ENCODE assay signal across 11 mouse cellular contexts in genomic region chr15:78711935-78712334, GRCm38 (mm10). TPM values are rescaled to one million over a fixed set of nuclear protein-coding genes. Genes with fewer than 3 reads are reported as not detected.
A peak's percentile ranks its signal among the peaks of the same experiment; 100 is the strongest.
DNase-seq lines count a peak whose midpoint lies in the region; ATAC-seq and TF ChIP-seq lines count a peak whose summit lies in the region.
"Had no signal": no experiment of that assay in that cellular context is flagged by ENCODE, and none has a peak within 500 bp of the region (broad histone marks: within the 10 kb centered on the region; RNA-seq: fewer than 3 reads in every experiment).

No protein-coding gene starts in this region.

- ATAC-seq in forebrain, embryonic 14.5 days: peak; percentile 14; the same call in 1 of the 2 replicates
- ATAC-seq in forebrain, embryonic 12.5 days (ENCODE audit: low FRiP score): no peak
- ATAC-seq in neural tube, embryonic 15.5 days (ENCODE audit: low FRiP score): no peak

- no peak overlapping the region for H3K9ac ChIP-seq in forebrain, embryonic 14.5 days (ENCODE audit: low read length)
- H3K9ac ChIP-seq in forebrain, embryonic 12.5 days: no peak overlapping the region
- no peak overlapping the region for H3K9ac ChIP-seq in neural tube, embryonic 15.5 days (replicated peaks)

- no peak for DNase-seq in forebrain, embryonic 14.5 days (ENCODE audit: low spot score)
- DNase-seq in frontal cortex, postnatal 36 days (ENCODE audit: low spot score in 2 of 2): peak; percentile 86 to 87
- peak; percentile 69 to 83 for DNase-seq in left cerebral cortex, adult 2 months (ENCODE audit: extremely low spot score in 1 of 2, low spot score in 2 of 2)
- DNase-seq in urinary bladder, adult 18-20 months (ENCODE audit: low spot score in 2 of 2): no peak
- no peak for DNase-seq in kidney, postnatal 14 days
- no peak for DNase-seq in heart, postnatal 25 days (ENCODE audit: low spot score)
- DNase-seq: kidney, adult 8-10 months had no signal

- H3K36me3 ChIP-seq in forebrain, embryonic 14.5 days (ENCODE audit: control insufficient read depth, insufficient read depth, low read length): no peaks in the 10 kb centered on the region
- H3K36me3 ChIP-seq in forebrain, embryonic 12.5 days (replicated peaks): no peaks in the 10 kb centered on the region
- H3K36me3 ChIP-seq in neural tube, embryonic 15.5 days: no peaks in the 10 kb centered on the region
- H3K36me3 ChIP-seq: G1E; limb, embryonic 13.5 days had no signal

- peak overlapping the region; percentile 57; the same call in 1 of the 2 replicates for H3K4me2 ChIP-seq in forebrain, embryonic 14.5 days (ENCODE audit: low read length)
- no peak overlapping the region for H3K4me2 ChIP-seq in forebrain, embryonic 12.5 days
- H3K4me2 ChIP-seq in neural tube, embryonic 15.5 days: peak overlapping the region; percentile 63

- no peak for TF ChIP-seq CTCF in left cerebral cortex, adult 2 months (IDR thresholded peaks at IDR 0.05)

- no peaks in the 10 kb centered on the region for H3K9me3 ChIP-seq in forebrain, embryonic 14.5 days (replicated peaks; ENCODE audit: control insufficient read depth, low read length)
- H3K9me3 ChIP-seq in forebrain, embryonic 12.5 days: no peaks in the 10 kb centered on the region
- no peaks in the 10 kb centered on the region for H3K9me3 ChIP-seq in neural tube, embryonic 15.5 days (replicated peaks)
- H3K9me3 ChIP-seq: G1E; limb, embryonic 13.5 days had no signal

- no peak overlapping the region for H3K27ac ChIP-seq in forebrain, embryonic 14.5 days (ENCODE audit: low read depth, low read length)
- no peak overlapping the region for H3K27ac ChIP-seq in forebrain, embryonic 12.5 days
- peak overlapping the region; percentile 89 for H3K27ac ChIP-seq in left cerebral cortex, adult 2 months
- no peak overlapping the region for H3K27ac ChIP-seq in neural tube, embryonic 15.5 days (replicated peaks)
- H3K27ac ChIP-seq: limb, embryonic 13.5 days had no signal

- peaks cover 20% of the 10 kb centered on the region; the same call in 1 of the 2 replicates for H3K27me3 ChIP-seq in forebrain, embryonic 14.5 days (replicated peaks; ENCODE audit: control insufficient read depth, insufficient read depth, low read length)
- H3K27me3 ChIP-seq in forebrain, embryonic 12.5 days: peaks cover 77% of the 10 kb centered on the region
- H3K27me3 ChIP-seq in neural tube, embryonic 15.5 days (replicated peaks): peaks cover 28% of the 10 kb centered on the region

- H3K4me1 ChIP-seq in forebrain, embryonic 14.5 days (ENCODE audit: control insufficient read depth, insufficient read depth, low read length): peaks cover 25% of the 10 kb centered on the region
- peaks cover 40% of the 10 kb centered on the region for H3K4me1 ChIP-seq in forebrain, embryonic 12.5 days
- peaks cover 68% of the 10 kb centered on the region for H3K4me1 ChIP-seq in neural tube, embryonic 15.5 days

- intact Hi-C loops in left cerebral cortex, adult 2 months (cut with DNase I): loop anchor here (2.0 to 10.0 kb wide), 3 partner anchors 37 to 277 kb away; partner anchors contain the start of gene Sstr3
- intact Hi-C loops in heart, postnatal 25 days (cut with DNase I): no loop called here

- WGBS in forebrain, embryonic 14.5 days: 56% methylated on average over 7 of the region's 7 CpGs
- WGBS in forebrain, embryonic 12.5 days: 71% methylated on average over 7 of the region's 7 CpGs
- 62% methylated on average over 7 of the region's 7 CpGs for WGBS in neural tube, embryonic 15.5 days

- H3K4me3 ChIP-seq in forebrain, embryonic 14.5 days (ENCODE audit: low read depth, low read length): no peak overlapping the region
- H3K4me3 ChIP-seq in forebrain, embryonic 12.5 days (replicated peaks): no peak overlapping the region
- H3K4me3 ChIP-seq in left cerebral cortex, adult 2 months: peak overlapping the region; percentile 50
- H3K4me3 ChIP-seq in neural tube, embryonic 15.5 days (replicated peaks): peak overlapping the region; percentile 34; the same call in 1 of the 2 replicates

RNA-seq across cellular contexts. Expression of gene Elfn2, which starts 6.6 kb away (rescaled TPM):
- 3.7 and 5.3 TPM in 2 replicates for polyA plus RNA-seq in forebrain, embryonic 14.5 days (2014; fragmentation: Nextera tagmentation; extraction: Ambion mirVana)
- polyA plus RNA-seq in forebrain, embryonic 12.5 days (2016; fragmentation: Nextera tagmentation; extraction: Ambion mirVana): 1.2 TPM in 2 replicates
- 100 to 1,000 TPM; 144 to 177 TPM for total RNA-seq in left cerebral cortex, adult 2 months (2021)
- polyA plus RNA-seq in neural tube, embryonic 15.5 days (2015; fragmentation: Nextera tagmentation; extraction: Ambion mirVana): 9.8 and 10.6 TPM in 2 replicates
- total RNA-seq in heart, postnatal 25 days (2021): 1 to 10 TPM; 1.4 to 2.5 TPM
- polyA plus RNA-seq: G1E had no signal

Comparison
In these comparisons a context has a peak if more than half of its experiments do, and no peak if none do; other contexts are left out.
1. DNase-seq: peak in frontal cortex, postnatal 36 days (2 of 2) and left cerebral cortex, adult 2 months (2 of 2); none in forebrain, embryonic 14.5 days (single experiment), urinary bladder, adult 18-20 months (0 of 2), kidney, postnatal 14 days (single experiment) and heart, postnatal 25 days (single experiment).
2. H3K4me3 ChIP-seq: peak in left cerebral cortex, adult 2 months (single experiment) and neural tube, embryonic 15.5 days (single experiment); none in forebrain, embryonic 14.5 days (single experiment) and forebrain, embryonic 12.5 days (single experiment).